Mouse (Mus musculus): Measurements from ENCODE around the gene Cds1. TPM values are rescaled to one million over a fixed set of nuclear protein-coding genes. Genes with fewer than 3 reads are reported as not detected.

Gene Cds1
- polyA plus RNA-seq, 1 experiment = 7.8 TPM

GRCm38 (mm10) chr5:101811296-101812169 lies 46.6 kb downstream of the Cds1 start:
- no peak for DNase-seq (ENCODE audit: low read depth)
- no peak for TF ChIP-seq CTCF (IDR thresholded peaks at IDR 0.05; ENCODE audit: borderline replicate concordance, extremely low read depth, insufficient read depth, insufficient read length)
- TF ChIP-seq POLR2A (IDR thresholded peaks at IDR 0.05; ENCODE audit: borderline replicate concordance, extremely low read depth, insufficient read depth, insufficient read length, poor library complexity, severe bottlenecking) = no peak

DNA sequence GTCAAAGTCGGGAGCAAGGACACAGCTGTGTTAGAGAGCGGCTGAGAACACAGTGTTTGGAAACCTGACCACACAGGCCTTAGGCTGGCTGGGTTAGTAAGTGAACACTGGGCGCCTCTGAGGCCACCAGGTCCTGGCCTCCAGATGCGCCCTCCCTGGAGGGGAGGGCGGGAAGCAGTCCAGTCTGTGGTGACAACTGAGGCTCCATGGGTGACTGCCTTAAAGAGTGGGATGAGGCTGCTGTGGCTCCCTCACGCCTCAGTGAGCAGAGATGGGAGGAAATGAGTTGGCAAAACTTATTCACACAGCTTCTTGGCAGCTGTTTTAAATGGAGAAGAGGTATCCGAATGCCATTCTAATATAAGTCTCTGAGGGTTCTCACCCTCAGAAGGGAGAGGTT lies 51.9 kb downstream of the Cds1 start:
- TF ChIP-seq POLR2A (IDR thresholded peaks at IDR 0.05; ENCODE audit: borderline replicate concordance, extremely low read depth, insufficient read depth, insufficient read length, poor library complexity, severe bottlenecking) (no peak), CTCF (IDR thresholded peaks at IDR 0.05; ENCODE audit: borderline replicate concordance, extremely low read depth, insufficient read depth, insufficient read length) (no peak)
- no peak for DNase-seq (ENCODE audit: low read depth)

GRCm38 (mm10) chr5:101819216-101819615 lies 54.3 kb downstream of the Cds1 start:
- no peak for TF ChIP-seq CTCF (IDR thresholded peaks at IDR 0.05; ENCODE audit: borderline replicate concordance, extremely low read depth, insufficient read depth, insufficient read length)
- no peak for TF ChIP-seq POLR2A (IDR thresholded peaks at IDR 0.05; ENCODE audit: borderline replicate concordance, extremely low read depth, insufficient read depth, insufficient read length, poor library complexity, severe bottlenecking)
- DNase-seq (ENCODE audit: low read depth) = no peak

DNA sequence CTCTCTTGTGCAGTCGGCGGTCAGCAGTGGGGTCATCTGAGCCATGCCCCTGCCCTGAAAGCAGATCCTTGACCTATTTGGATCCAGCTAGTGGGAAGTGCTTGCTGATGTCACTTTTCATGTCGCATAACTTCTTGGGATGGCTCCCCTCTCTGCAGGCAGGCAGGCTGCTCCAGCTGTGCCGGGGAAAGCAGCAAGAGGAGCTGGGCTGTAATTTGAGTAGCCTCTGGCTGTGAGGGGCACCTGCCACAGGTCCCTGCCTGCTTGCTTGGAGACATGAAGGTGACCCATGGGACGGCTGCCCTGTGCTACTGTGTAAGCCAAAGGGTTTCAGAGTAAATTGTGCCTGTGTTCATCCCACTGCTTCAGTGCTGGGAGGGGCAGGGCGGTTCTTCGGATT lies 54.9 kb downstream of the Cds1 start:
- TF ChIP-seq POLR2A (IDR thresholded peaks at IDR 0.05; ENCODE audit: borderline replicate concordance, extremely low read depth, insufficient read depth, insufficient read length, poor library complexity, severe bottlenecking) = no peak
- TF ChIP-seq CTCF (IDR thresholded peaks at IDR 0.05; ENCODE audit: borderline replicate concordance, extremely low read depth, insufficient read depth, insufficient read length) = no peak
- no peak for DNase-seq (ENCODE audit: low read depth)

DNA sequence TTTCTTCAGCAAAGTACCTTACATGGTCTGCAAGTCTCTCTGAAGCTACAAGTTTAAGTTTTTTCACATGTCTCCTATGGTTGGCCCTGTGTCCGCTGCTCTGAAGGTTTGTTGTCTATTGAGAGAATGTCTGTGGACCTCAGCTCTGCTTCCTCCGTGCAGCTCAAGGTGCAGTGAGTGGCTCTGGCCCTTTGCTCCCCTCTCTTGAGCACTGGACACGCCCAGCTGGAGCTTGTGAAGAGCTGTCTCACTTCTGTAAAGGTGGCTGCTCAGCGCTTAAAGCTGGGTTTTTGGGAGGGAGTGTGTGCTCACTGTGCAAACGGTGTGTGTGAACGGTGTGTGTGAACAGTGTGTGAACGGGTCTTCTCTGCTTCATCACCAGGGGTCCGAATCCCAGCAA lies 56.1 kb downstream of the Cds1 start:
- no peak for DNase-seq (ENCODE audit: low read depth)
- no peak for TF ChIP-seq POLR2A (IDR thresholded peaks at IDR 0.05; ENCODE audit: borderline replicate concordance, extremely low read depth, insufficient read depth, insufficient read length, poor library complexity, severe bottlenecking)
- no peak for TF ChIP-seq CTCF (IDR thresholded peaks at IDR 0.05; ENCODE audit: borderline replicate concordance, extremely low read depth, insufficient read depth, insufficient read length)

GRCm38 (mm10) chr5:101821491-101822310 lies 56.8 kb downstream of the Cds1 start:
- no peak for DNase-seq (ENCODE audit: low read depth)
- TF ChIP-seq CTCF (IDR thresholded peaks at IDR 0.05; ENCODE audit: borderline replicate concordance, extremely low read depth, insufficient read depth, insufficient read length) (no peak), POLR2A (IDR thresholded peaks at IDR 0.05; ENCODE audit: borderline replicate concordance, extremely low read depth, insufficient read depth, insufficient read length, poor library complexity, severe bottlenecking) (no peak)

- no peak for TF ChIP-seq POLR2A (IDR thresholded peaks at IDR 0.05; ENCODE audit: borderline replicate concordance, extremely low read depth, insufficient read depth, insufficient read length, poor library complexity, severe bottlenecking)
- TF ChIP-seq CTCF (IDR thresholded peaks at IDR 0.05; ENCODE audit: borderline replicate concordance, extremely low read depth, insufficient read depth, insufficient read length) = no peak
These were observed 57.4 kb downstream of the Cds1 start for GRCm38 (mm10) chr5:101822311-101822670.

GRCm38 (mm10) chr5:101825111-101825911 lies 60.4 kb downstream of the Cds1 start:
- peak; percentile 50 for DNase-seq (ENCODE audit: low read depth)
- TF ChIP-seq CTCF (IDR thresholded peaks at IDR 0.05; ENCODE audit: borderline replicate concordance, extremely low read depth, insufficient read depth, insufficient read length) (no peak), POLR2A (IDR thresholded peaks at IDR 0.05; ENCODE audit: borderline replicate concordance, extremely low read depth, insufficient read depth, insufficient read length, poor library complexity, severe bottlenecking) (no peak)

More at GRCm38 (mm10) chr5:101822311-101822670, 57.4 kb downstream of the Cds1 start:
- DNase-seq (ENCODE audit: low read depth) = no peak

GRCm38 (mm10) chr5:101826531-101826970 lies 61.6 kb downstream of the Cds1 start:
- no peak for TF ChIP-seq CTCF (IDR thresholded peaks at IDR 0.05; ENCODE audit: borderline replicate concordance, extremely low read depth, insufficient read depth, insufficient read length)
- TF ChIP-seq POLR2A (IDR thresholded peaks at IDR 0.05; ENCODE audit: borderline replicate concordance, extremely low read depth, insufficient read depth, insufficient read length, poor library complexity, severe bottlenecking) = no peak
- DNase-seq (ENCODE audit: low read depth) = peak; percentile 84

DNA sequence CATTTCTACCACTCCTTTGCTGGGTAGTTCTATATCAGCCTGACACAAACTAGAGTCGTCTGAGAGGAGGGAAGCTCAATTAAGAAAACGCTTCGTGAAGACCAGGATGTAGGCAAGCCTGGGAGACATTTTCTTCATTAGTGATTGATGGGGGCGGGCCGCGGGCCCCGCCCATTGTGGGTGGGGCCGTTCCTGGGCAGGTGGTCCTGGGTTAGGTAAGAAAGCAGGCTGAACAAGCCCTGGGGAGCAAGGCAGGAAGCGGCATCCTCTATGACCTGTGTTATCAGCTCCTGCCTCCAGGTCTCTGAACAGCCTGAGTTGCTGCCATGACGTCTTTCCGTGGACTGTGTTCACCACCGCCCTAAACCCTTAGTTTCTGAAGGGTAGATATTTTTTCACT lies 62.5 kb downstream of the Cds1 start:
- no peak for TF ChIP-seq CTCF (IDR thresholded peaks at IDR 0.05; ENCODE audit: borderline replicate concordance, extremely low read depth, insufficient read depth, insufficient read length)
- TF ChIP-seq POLR2A (IDR thresholded peaks at IDR 0.05; ENCODE audit: borderline replicate concordance, extremely low read depth, insufficient read depth, insufficient read length, poor library complexity, severe bottlenecking) = no peak
- no peak for DNase-seq (ENCODE audit: low read depth)

DNA sequence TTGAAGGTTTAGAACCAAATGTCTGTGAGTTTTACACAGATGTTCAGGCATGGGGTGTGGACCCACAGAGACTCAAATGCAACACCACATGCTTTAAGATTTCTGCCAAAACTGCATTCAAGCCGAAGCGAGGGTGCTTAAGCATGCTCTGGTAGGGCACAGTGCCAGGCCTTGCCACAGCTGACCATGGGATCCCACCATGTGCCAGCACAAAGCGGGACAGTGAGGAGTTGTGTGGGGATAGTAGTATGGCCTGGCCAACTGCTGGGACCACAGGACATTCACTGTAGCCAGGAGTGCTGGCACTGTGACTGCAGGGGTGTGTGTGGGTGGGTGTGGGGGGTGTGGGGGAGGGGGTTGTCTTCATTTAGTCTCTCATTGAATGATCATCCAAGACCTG lies 64.0 kb downstream of the Cds1 start:
- DNase-seq (ENCODE audit: low read depth) = peak; percentile 17
- no peak for TF ChIP-seq CTCF (IDR thresholded peaks at IDR 0.05; ENCODE audit: borderline replicate concordance, extremely low read depth, insufficient read depth, insufficient read length)
- no peak for TF ChIP-seq POLR2A (IDR thresholded peaks at IDR 0.05; ENCODE audit: borderline replicate concordance, extremely low read depth, insufficient read depth, insufficient read length, poor library complexity, severe bottlenecking)
